Mouse (Mus musculus) pancreas, adult 10 weeks (tissue): ENCODE measurements around the gene Tbc1d10c. TPM values are rescaled to one million over a fixed set of nuclear protein-coding genes. Genes with fewer than 3 reads are reported as not detected.

ENCODE experiments used
- polyA plus RNA-seq: library from polyadenylated mRNA; stranded (reverse); fragments of 350-450 nt; fragmentation: Illumina TruSeq; extraction: RNeasy Lipid Tissue Mini Kit (QIAGEN cat#74804); gene quantifications from one replicate; pipeline ENCODE4 v1.2.3, GENCODE M21; 2015; ENCODE audit warnings: low read depth, low replicate concordance; ENCODE audit not compliant: insufficient read depth

The Tbc1d10c gene
- polyA plus RNA-seq = 0.87 TPM

DNA sequence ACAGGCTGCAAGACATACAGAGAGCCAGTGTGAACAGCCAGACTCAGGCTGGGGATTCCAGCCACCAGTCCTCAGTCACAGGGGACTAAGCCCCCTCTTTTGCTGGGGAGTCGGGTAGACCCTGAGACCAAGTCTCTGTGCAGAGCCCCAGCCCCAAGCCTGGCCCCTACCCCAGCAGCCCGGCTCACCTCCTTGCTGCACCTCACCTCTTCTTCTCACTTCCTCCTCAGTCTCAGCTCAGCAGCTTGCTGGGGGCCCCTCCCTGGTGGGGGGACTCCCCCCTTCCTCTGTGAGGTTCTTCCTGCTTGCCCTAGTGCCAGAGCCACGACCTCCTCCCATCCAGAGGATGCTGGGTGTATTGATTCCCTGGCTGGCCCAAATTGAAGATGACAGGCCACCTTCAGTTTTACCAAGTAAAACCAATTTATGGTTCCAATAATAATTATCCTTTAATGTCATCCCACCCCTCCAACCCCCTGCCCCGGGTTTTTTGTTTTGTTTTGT is at the start of gene Tbc1d10c:
Tbc1d10c (minus strand) TSS at position 454 of the 504 bp plus-strand sequence.

DNA sequence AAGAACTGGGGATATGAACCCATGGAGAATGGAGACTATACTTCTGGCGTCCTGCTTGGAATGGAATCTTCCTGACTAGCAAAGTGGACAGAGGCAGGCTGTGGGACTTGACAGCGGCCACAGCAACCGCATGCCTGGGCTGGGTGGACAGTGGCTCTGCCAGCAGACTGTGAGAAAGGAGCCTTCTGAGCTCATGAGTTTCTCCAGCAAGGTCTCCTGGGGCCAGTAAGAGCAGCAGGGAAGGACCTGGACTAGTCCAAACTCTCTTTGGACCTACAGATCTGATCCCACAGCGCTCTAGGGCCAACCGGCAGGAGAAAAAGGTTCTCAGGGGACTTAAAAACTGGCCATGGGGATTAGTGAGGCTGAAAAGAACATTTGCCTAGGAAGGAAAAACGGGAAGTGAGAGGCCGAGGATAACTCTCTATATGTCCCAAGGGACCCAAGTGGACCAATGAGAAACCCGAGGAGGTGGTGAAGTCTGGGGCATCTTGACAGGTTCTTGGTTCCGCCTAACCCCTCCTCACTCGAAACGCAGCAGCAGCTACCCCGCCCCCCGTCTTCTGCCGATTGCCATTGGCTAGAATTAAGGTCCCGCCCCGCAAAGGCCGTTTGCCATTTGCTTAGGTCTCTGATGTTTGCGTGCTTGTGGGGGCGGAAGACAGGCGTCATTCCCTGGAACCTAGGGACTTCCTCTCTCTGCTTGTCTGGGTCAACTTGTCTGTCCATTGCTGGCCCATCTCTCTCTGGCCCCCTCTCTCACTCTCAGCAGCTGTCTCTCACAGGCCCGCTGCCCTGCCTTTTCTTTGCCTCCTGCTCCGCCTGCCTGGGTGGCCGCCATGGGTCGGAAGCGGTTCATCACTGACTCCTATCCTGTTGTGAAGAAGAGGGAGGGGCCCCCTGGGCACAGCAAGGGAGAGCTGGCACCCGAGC is 40.4 kb upstream of the Tbc1d10c start, which contains the start of gene Pold4:
Pold4 (plus strand) TSS at position 647 of the 933 bp plus-strand sequence.

GRCm38 (mm10) chr19:4214071-4214770 is 23.1 kb upstream of the Tbc1d10c start, which contains the start of the genes Clcf1 and AC109138.7:
Gene Clcf1, plus strand, starts transcription at chr19:4214238.
Gene AC109138.7, plus strand, starts transcription at chr19:4214357.

GRCm38 (mm10) chr19:4201291-4201909 is 10.3 kb upstream of the Tbc1d10c start, which contains the start of gene Rad9a:
Gene Rad9a, minus strand, starts transcription at chr19:4201662.

DNA sequence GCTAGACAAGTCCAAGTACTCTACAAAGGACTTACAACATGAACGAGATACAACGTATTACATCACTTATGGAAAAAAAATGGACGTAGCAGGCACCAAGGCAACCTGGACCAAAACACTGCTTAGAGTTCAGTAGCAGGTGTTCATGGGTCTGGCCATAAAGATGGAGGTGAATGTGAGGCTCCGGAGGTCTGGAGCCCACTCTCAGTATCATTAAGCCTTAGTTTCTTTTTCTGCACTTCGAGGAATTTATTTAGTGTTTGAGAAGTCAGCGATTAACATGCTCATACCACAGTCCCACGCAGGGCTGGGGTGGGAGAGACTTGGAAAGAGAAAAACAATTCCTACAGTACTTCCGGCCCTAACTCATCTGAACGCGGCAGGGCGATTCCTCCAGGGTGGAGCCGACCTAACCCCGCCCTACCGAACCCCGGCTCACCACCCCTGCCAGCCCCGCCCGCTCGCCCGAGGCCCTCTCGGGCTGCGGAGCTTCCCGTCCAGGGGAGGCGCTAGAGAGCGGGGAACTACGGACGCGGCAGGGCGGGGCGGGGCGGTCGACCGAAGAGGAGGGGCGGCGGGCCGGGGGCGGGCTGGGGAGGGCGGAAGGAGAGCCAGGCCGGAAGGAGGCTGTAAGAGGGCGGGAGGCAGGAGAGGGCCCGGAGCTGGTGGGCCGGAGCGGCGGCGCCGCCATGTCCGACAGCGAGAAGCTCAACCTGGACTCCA is 605 bp upstream of the Tbc1d10c start, which contains the start of gene Ppp1ca:
Ppp1ca (plus strand) TSS at position 538 of the 723 bp plus-strand sequence.

DNA sequence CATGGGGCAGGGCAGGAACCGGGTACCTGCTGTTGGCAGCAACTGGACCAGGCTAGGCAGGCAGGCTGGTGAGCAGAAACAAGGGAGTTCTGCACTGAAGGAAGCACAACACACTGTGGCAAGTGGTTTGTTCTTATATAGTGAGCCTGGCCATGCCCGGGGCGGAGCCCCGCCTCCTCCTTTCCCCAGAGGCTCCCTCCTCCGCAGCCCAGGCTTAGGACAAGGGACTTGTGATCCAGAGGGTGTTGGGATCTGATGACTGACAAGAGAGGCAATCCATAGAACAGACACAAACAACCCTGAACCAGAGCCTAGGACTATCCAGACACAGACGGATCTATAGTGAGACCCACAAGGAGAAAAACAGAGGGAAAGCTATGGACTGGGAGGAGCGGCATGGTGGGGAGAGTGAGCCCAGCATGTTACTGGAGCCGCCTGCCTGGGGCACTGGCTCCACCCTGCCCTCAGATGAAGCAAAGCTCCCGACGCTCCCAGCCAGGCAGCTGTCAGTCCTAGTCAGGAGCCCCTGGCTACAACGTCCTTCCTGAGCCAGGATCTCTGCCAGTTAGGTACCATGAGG is 15.6 kb downstream of the Tbc1d10c start, which contains the start of gene Carns1:
Carns1 (minus strand) TSS at position 112 of the 580 bp plus-strand sequence.

DNA sequence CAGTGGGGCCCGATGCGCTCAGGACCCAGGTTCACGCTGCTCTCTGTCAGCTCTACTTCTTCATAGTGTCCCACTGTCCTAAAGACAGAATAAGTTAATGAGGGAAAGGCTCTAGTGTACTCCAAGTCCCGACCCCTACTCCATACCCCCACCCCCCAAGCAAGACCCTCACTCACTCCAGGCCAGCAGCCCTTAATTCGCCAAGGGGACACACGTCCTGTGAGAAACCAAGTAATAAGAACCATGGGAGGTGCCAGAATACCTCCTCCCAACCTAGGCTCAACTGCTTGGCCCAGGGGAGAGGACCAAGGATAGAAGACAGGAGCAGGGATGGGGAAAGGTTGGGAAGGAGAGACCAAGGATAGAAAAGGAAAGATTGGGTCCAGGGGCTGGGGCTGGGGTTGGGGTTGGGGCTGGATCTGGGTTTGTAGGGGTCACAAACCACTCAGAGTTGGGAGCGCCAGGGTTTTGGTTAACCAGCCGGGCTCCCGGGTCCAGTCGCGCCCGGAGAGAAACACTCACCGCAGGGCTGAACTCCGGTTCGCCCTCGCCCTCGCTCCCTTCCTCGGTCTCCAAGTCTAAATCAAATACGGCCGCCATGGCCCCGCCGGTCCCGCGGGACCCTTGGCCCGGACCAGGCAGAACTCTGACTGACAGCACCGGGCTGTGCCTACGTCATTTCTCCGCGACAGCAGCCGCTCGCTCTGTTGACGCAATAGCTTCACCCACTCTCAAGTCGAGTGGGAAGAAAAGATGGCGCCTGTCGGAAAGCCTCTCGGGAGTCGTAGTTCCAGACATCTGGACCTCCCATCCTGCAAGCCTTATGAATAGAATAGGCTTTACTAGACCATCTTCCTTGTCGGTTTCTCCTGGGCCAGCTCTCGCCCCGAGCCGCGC is 28.2 kb downstream of the Tbc1d10c start, which contains the start of gene Rps6kb2:
Rps6kb2 (minus strand) TSS at position 709 of the 897 bp plus-strand sequence.

GRCm38 (mm10) chr19:4153232-4153654 is 37.8 kb downstream of the Tbc1d10c start, which contains the start of gene Ptprcap:
Gene Ptprcap, plus strand, starts transcription at chr19:4153604.

DNA sequence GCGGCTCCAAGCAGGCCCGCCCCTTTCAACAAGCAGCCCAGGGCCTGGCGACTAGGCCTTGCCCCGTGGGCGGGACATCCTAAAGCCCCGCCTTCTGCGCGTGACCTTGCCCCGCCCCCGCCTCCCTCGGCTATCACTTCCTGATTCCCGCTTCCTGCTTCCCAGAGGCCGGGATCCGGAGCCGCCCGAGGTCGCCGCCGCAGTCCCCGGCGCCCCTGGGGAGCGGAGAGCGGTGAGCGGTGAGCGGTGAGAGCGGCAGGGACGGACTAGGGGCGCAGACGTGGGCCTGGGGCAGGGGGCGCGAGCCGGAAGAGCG is 42.6 kb downstream of the Tbc1d10c start, which contains the start of gene Coro1b:
Coro1b (plus strand) TSS at position 129 of the 316 bp plus-strand sequence.

DNA sequence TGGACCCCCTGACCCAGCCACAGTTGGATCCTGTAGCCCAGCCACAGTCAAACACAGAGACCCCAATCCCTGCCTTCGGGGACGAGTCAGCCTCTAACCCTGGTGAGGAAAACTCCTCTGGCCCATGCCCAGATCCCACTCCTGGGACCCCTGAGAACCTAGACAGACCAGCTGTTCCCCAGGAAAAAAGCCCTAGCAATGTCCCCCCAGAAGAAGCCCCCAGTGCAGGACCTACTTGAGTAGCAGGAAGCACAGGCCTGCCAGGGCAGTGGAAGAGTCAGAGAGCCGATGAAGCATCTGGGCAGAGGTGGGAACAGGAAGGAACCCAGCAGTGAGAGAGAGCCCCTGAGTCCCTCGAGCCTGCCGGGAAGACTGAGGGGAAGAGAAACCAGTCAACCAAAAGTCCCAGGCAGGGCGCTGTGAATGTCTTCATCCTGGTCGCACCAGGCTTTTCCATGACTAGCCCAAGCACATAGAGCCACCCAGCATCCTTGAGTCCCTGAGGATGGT is 47.3 kb downstream of the Tbc1d10c start, which contains the start of gene Cabp4:
Cabp4 (minus strand) TSS at position 275 of the 510 bp plus-strand sequence.

DNA sequence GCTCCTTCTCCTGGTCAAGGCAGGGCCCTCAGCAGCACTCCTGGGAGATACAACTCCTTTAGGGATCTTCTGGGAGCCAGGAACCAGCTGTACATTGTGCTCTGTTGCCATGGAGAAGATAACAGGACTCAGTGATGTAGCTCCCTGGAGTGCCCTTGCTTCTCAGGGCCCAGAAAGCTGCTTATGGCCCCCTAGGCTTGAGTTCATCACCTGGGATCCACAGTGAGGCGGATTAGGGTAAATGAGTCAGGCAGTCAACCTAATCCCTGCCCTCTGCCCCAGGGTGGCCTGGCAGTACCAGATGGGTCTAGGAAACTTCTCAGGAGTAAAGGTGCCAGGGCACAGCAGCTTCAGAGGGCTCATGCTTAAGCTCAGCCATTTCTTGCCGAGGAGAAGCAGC is 51.6 kb downstream of the Tbc1d10c start, which contains the start of gene Gpr152:
Gpr152 (plus strand) TSS at position 342 of the 400 bp plus-strand sequence.

Other genes with a start within 250 kb of the Tbc1d10c start
- not detected for gene Aldh3b3, start 232.6 kb downstream of the Tbc1d10c start, polyA plus RNA-seq
- 0.63 TPM for gene Aldh3b2, start 219.0 kb downstream of the Tbc1d10c start, polyA plus RNA-seq
- gene Acy3, start 204.7 kb downstream of the Tbc1d10c start, polyA plus RNA-seq = 3.5 TPM
- gene Tbx10, start 198.5 kb downstream of the Tbc1d10c start, polyA plus RNA-seq = not detected
- gene Nudt8, start 190.7 kb downstream of the Tbc1d10c start, polyA plus RNA-seq = 9.6 TPM
- 0.68 TPM for gene Gm49405, start 190.7 kb downstream of the Tbc1d10c start, polyA plus RNA-seq
- 5.5 TPM for gene Doc2g, start 188.0 kb downstream of the Tbc1d10c start, polyA plus RNA-seq
- 42.7 TPM for gene Ndufv1, start 178.5 kb downstream of the Tbc1d10c start, polyA plus RNA-seq
- gene Gstp1, start 153.3 kb downstream of the Tbc1d10c start, polyA plus RNA-seq = 449 TPM
- 112 TPM for gene Gstp2, start 145.3 kb downstream of the Tbc1d10c start, polyA plus RNA-seq
- not detected for gene Gstp3, start 131.7 kb downstream of the Tbc1d10c start, polyA plus RNA-seq
- gene Cabp2, start 109.7 kb downstream of the Tbc1d10c start, polyA plus RNA-seq = 118 TPM
- gene Cdk2ap2, start 94.1 kb downstream of the Tbc1d10c start, polyA plus RNA-seq = 35.8 TPM
- gene Pitpnm1, start 91.3 kb downstream of the Tbc1d10c start, polyA plus RNA-seq = 10.6 TPM
- gene Aip, start 65.4 kb downstream of the Tbc1d10c start, polyA plus RNA-seq = 19.1 TPM
- gene Gpr152, start 51.5 kb downstream of the Tbc1d10c start, polyA plus RNA-seq = not detected
- gene Cabp4, start 47.3 kb downstream of the Tbc1d10c start, polyA plus RNA-seq = not detected
- 31.1 TPM for gene Coro1b, start 42.7 kb downstream of the Tbc1d10c start, polyA plus RNA-seq
- gene Ptprcap, start 37.7 kb downstream of the Tbc1d10c start, polyA plus RNA-seq = 8.4 TPM
- 31.4 TPM for gene Rps6kb2, start 27.9 kb downstream of the Tbc1d10c start, polyA plus RNA-seq
- 1.00 TPM for gene Carns1, start 15.8 kb downstream of the Tbc1d10c start, polyA plus RNA-seq
- 54.4 TPM for gene Ppp1ca, start 781 bp upstream of the Tbc1d10c start, polyA plus RNA-seq
- 2.1 TPM for gene Rad9a, start 10.4 kb upstream of the Tbc1d10c start, polyA plus RNA-seq
- 2.8 TPM for gene Clcf1, start 23.0 kb upstream of the Tbc1d10c start, polyA plus RNA-seq
- not detected for gene AC109138.7, start 23.1 kb upstream of the Tbc1d10c start, polyA plus RNA-seq
- 14.6 TPM for gene Pold4, start 40.6 kb upstream of the Tbc1d10c start, polyA plus RNA-seq
- 23.7 TPM for gene Ssh3, start 77.9 kb upstream of the Tbc1d10c start, polyA plus RNA-seq
- 1.0 TPM for gene Ankrd13d, start 91.9 kb upstream of the Tbc1d10c start, polyA plus RNA-seq
- 33.0 TPM for gene Grk2, start 114.9 kb upstream of the Tbc1d10c start, polyA plus RNA-seq
- gene Kdm2a, start 207.0 kb upstream of the Tbc1d10c start, polyA plus RNA-seq = 13.1 TPM
- 1.5 TPM for gene Rhod, start 248.1 kb upstream of the Tbc1d10c start, polyA plus RNA-seq